Mouse (Mus musculus): ENCODE measurements around the gene Zfp575. TPM values are rescaled to one million over a fixed set of nuclear protein-coding genes. Genes with fewer than 3 reads are reported as not detected.
A peak's percentile ranks its signal among the peaks of the same experiment; 100 is the strongest.

The Zfp575 gene
- total RNA-seq, 4 experiments from 2014 or later = 0.09 TPM; not detected in 3

DNA sequence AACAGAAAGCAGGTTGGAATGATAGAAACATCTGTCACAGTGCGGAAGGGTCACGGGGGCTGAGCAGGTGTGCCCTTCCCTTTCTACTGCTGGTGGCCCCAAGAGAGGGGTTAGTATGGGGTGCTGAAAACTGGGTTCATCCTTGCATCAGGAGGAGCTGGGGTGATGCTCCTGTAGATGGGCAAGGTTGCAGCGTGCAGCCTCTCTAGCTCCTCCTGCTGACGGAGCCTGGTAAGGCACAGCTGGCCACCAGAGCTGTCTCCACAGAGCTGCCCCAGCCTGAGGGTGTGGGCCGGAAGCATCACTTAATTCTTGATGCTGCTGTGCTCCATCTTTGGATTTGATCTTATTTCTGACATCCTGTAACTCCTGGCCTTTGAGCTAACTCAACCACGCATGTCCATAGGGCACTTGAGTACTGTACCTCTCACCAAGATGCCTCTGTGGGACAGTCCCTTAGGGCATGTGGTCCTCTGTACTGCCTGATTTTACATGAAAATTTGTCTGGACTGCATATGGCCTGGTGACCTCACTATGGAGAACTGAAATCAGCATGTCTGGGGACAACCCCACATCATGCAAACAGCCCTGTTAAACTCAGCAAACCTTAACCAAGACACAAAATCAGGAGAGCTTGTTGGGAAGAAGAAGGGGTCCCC, 22.7 kb downstream of the Zfp575 start:
- peak; percentile 46 for DNase-seq (ENCODE audit: low spot score)

- DNase-seq (ENCODE audit: low spot score) = no peak
Measured at GRCm38 (mm10) chr7:24563837-24564206, 23.6 kb downstream of the Zfp575 start.

- no peak for DNase-seq (ENCODE audit: low spot score)
Measured at GRCm38 (mm10) chr7:24563191-24563836, 24.1 kb downstream of the Zfp575 start.

DNA sequence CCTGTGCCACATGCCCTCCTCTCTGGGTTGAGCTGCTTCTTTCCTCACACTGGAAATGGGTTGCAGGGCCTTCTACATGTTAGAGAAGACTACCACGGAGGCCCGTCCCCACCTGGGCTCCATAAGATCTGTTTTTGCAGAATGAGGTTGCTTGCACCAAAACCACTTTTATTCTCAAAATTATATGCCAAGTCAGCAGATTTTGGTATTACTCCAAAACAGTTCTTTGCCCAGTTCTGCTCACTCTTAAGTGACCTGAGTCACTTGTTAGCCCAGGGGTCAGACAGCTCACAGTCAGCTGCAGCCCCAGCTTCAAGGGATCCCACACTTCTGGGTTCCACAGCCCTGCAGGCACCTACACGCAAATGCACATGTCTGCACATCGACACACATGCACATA, 26.0 kb downstream of the Zfp575 start:
- no peak for DNase-seq (ENCODE audit: low spot score)

- no peak for DNase-seq (ENCODE audit: low spot score)
Measured at GRCm38 (mm10) chr7:24555786-24556185, 31.7 kb downstream of the Zfp575 start.

DNA sequence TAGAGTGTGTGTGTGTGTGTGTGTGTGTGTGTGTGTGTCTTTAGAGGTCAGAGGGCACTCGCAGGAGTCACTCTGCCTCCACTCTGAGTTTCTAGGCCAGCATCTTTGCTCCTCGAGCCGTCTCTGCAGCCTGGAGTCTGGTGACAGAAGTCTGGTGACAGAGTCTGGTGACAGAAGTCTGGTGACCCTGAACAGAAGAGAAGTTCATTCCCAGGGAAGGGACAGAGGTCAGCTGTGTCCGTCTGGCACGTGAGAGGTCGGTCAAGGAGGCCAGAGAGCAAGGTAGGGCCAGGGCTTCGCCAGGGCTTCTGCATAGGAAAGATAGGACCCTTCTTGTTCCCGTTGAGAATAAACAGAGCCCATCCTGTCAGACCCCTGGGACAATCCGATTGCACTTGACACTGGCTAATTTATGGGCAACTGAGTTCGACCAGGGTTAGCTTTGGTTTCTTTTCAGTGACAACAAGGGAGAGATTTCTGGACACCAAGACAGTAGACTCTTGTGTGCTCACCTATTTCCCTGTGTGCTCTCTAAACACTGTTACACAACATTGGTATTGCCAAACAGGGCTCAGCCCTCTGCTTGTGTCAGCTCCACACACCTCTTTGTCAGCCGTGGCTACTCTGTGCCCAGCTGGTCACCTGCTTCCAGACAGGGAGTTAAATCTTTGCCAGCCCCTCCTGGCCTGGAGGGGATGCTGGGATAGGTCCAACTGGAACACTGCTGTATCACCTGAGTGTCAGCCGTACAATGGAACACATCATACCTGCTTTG, 35.3 kb downstream of the Zfp575 start:
- DNase-seq (ENCODE audit: low spot score) = no peak

GRCm38 (mm10) chr7:24547534-24548036, 39.9 kb downstream of the Zfp575 start:
- DNase-seq (ENCODE audit: low spot score) = no peak

DNA sequence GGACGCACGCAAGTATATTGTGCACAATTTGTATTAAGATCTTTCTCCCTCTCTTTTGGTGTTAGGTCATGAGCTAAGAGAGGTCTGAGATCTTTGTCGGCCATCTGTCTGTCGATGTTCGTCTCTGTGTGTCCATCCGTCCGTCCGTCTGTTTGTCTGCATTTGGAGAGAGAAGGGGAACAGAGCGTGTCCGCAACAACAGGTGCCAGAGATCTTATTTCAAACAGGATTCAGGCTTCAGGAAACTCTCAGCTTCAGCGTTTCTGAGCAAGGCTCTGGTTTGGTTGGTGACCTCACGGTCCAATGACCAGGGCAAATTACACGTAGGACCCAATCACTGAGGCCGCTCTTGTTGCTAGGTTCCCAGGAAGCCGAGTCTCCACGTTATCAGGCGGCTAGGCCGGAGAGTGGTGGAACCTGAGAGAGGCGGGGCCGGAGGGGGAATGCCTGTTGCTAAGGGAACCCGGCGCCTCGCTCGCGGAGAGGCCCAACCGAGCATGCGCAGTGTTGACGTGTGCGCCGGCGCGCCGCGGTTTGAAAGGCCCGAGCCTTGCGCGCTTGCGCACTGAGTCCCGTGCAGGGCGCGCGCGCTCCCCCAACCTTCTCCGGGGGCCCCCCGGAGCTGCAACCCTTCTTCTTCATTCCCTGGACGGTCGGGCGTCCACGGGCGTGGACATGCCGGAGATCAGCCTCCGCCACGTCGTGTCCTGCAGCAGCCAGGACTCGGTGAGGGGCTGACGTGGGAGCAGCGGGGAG, 40.6 kb downstream of the Zfp575 start:
- DNase-seq (ENCODE audit: low spot score) = peak; percentile 99

- DNase-seq (ENCODE audit: low spot score) = no peak
Measured at GRCm38 (mm10) chr7:24546068-24546614, 41.3 kb downstream of the Zfp575 start, which contains the start of the genes Pinlyp and Xrcc1. TSS of gene Pinlyp (minus strand) at chr7:24546118. TSS of gene Xrcc1 (plus strand) at chr7:24546289.

- DNase-seq (ENCODE audit: low spot score) = no peak
Measured at GRCm38 (mm10) chr7:24544506-24544905, 42.9 kb downstream of the Zfp575 start.

DNA sequence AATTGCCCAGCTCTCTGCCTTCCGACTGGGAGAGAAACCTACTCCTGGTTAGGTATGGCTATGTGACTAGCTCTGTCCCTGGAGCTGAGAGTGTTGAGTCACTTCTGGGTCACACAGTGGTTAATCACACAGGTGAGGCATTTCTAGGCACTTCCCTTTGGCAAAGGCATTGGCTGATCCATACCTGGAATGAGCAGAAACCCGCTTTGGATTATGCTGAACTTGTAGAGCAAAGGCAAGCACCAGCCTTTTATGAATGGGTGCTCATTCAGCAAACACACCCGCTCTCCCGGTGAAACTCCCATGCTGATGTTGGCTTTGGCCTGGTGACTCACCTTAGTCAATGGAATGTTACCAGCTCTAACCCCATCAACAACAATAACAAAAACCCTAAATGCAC, 47.8 kb downstream of the Zfp575 start:
- no peak for DNase-seq (ENCODE audit: low spot score)

GRCm38 (mm10) chr7:24538701-24539100, 48.7 kb downstream of the Zfp575 start:
- DNase-seq (ENCODE audit: low spot score) = no peak

GRCm38 (mm10) chr7:24538154-24538553, 49.3 kb downstream of the Zfp575 start:
- no peak for DNase-seq (ENCODE audit: low spot score)

DNA sequence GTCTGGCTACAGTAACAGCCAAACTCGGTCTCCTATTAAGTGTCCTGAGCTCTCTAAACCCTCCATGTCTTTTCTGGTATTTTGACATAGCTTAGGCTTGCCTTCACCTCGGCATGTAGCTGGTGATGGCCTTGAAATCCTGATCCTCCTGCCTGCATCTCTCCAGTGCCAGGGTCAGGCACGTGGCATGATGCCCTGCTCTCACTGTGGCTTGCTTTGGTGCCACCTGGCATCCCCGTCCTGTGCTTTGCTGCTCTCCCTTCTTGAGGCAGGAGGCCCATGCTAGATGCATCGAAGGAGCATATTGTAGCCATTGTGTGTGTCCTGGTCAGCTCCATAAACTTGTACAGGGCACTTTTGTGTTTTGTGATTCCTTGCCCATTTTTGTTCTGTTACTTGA, 49.9 kb downstream of the Zfp575 start:
- DNase-seq (ENCODE audit: low spot score) = no peak

DNA sequence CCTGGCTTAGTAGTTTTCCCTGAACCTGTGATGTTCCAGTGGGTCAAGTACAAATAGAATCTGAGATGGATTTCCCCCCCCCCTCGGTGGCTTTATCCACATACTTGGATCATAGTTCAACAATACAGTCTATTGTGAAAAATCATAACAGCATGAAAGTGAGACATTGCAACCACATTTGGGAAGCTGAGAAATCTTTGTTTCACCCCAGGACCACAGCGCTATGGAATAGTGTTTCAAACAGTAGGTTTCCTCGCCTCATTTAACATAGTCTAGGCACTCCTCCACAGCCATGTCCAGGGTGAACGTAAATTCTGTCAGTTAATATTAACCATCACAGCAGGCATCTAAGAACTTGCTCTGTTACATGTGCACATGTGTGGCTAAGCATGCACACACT, 50.4 kb downstream of the Zfp575 start:
- DNase-seq (ENCODE audit: low spot score) = no peak

- DNase-seq (ENCODE audit: low spot score) = no peak
Measured at GRCm38 (mm10) chr7:24534301-24534700, 53.1 kb downstream of the Zfp575 start.

Other genes starting within 250 kb of the Zfp575 start
- gene Lypd5, start 238.4 kb downstream of the Zfp575 start, total RNA-seq (2022) = not detected
- 1 to 10 TPM in 1 of 4 experiments, under 1 TPM in 3; 0.44 to 1.3 (median 0.69) TPM for gene Kcnn4, start 217.4 kb downstream of the Zfp575 start, total RNA-seq (2022)
- 1 to 10 TPM; 5.9 to 8.3 (median 8.0) TPM for gene Smg9, start 188.0 kb downstream of the Zfp575 start, total RNA-seq (2022)
- under 1 TPM in 1 of 4 experiments, not detected in 3; 0.32 TPM for gene Irgc1, start 135.3 kb downstream of the Zfp575 start, total RNA-seq (2022)
- 1 to 10 TPM; 1.7 to 9.2 (median 2.6) TPM for gene Plaur, start 125.2 kb downstream of the Zfp575 start, total RNA-seq (2022)
- gene Cadm4, start 105.6 kb downstream of the Zfp575 start, total RNA-seq (2022) = 10 to 100 TPM; 16.6 to 22.0 (median 18.7) TPM
- 10 to 100 TPM; 15.1 to 17.1 (median 15.6) TPM for gene Zfp428, start 80.6 kb downstream of the Zfp575 start, total RNA-seq (2022)
- gene AC161166.1, start 75.2 kb downstream of the Zfp575 start, total RNA-seq (2022) = not detected
- 10 to 100 TPM; 16.2 to 20.0 (median 18.2) TPM for gene Irgq, start 57.0 kb downstream of the Zfp575 start, total RNA-seq (2022)
- gene Pinlyp, start 41.5 kb downstream of the Zfp575 start, total RNA-seq (2022) = not detected
- gene Xrcc1, start 41.4 kb downstream of the Zfp575 start, total RNA-seq (2022) = 10 to 100 TPM; 19.7 to 30.8 (median 27.1) TPM
- gene Ethe1, start 98 bp downstream of the Zfp575 start, total RNA-seq (2022) = 10 to 100 TPM; 66.1 to 75.2 (median 70.0) TPM
- gene Phldb3, start 23.1 kb upstream of the Zfp575 start, total RNA-seq (2022) = under 1 TPM; 0.35 to 0.83 (median 0.39) TPM
- gene Lypd3, start 48.9 kb upstream of the Zfp575 start, total RNA-seq (2022) = not detected
- not detected for gene Tex101, start 89.0 kb upstream of the Zfp575 start, total RNA-seq (2022)
- gene BC049730, start 121.6 kb upstream of the Zfp575 start, total RNA-seq (2022) = not detected
- gene Gm4763, start 139.3 kb upstream of the Zfp575 start, total RNA-seq (2022) = not detected
- 1 to 10 TPM in 1 of 4 experiments, not detected in 3; 1.6 TPM for gene Cd177, start 172.7 kb upstream of the Zfp575 start, total RNA-seq (2022)
- not detected for gene Ceacam10, start 189.6 kb upstream of the Zfp575 start, total RNA-seq (2022)